Mouse (Mus musculus) kidney, adult 9 months (tissue): ENCODE results near the gene Tlr2.

Source experiments
- DNase-seq: peaks from one replicate; pipeline ENCODE4 v3.0.0; 2022

The Tlr2 gene

GRCm38 (mm10) chr3:83827684-83828083 is 13.9 kb downstream of the Tlr2 start:
- DNase-seq: no peak

- no peak for DNase-seq
Measured at GRCm38 (mm10) chr3:83823774-83824173, 17.8 kb downstream of the Tlr2 start.

GRCm38 (mm10) chr3:83816372-83816925 is 25.1 kb downstream of the Tlr2 start:
- no peak for DNase-seq

GRCm38 (mm10) chr3:83812863-83813262 is 28.7 kb downstream of the Tlr2 start:
- DNase-seq: no peak

GRCm38 (mm10) chr3:83811987-83812386 is 29.6 kb downstream of the Tlr2 start:
- no peak for DNase-seq

- DNase-seq: no peak
Measured at GRCm38 (mm10) chr3:83808483-83808882, 33.1 kb downstream of the Tlr2 start.

GRCm38 (mm10) chr3:83801649-83802155 is 39.9 kb downstream of the Tlr2 start:
- no peak for DNase-seq

GRCm38 (mm10) chr3:83799486-83799885 is 42.1 kb downstream of the Tlr2 start:
- no peak for DNase-seq

- peak; percentile 20 for DNase-seq
Measured at GRCm38 (mm10) chr3:83797828-83798227, 43.7 kb downstream of the Tlr2 start.

- no peak for DNase-seq
Measured at GRCm38 (mm10) chr3:83797098-83797497, 44.5 kb downstream of the Tlr2 start.

GRCm38 (mm10) chr3:83791444-83791843 is 50.1 kb downstream of the Tlr2 start:
- DNase-seq: no peak

GRCm38 (mm10) chr3:83789651-83790451 is 51.7 kb downstream of the Tlr2 start:
- no peak for DNase-seq

GRCm38 (mm10) chr3:83787776-83788305 is 53.7 kb downstream of the Tlr2 start:
- DNase-seq: no peak

- DNase-seq: no peak
Measured at GRCm38 (mm10) chr3:83787086-83787485, 54.5 kb downstream of the Tlr2 start.
